Mouse (Mus musculus) left cerebral cortex, adult 2 months (tissue): ENCODE results near the gene Tbc1d1. TPM values are rescaled to one million over a fixed set of nuclear protein-coding genes. Genes with fewer than 3 reads are reported as not detected.
A peak's percentile ranks its signal among the peaks of the same experiment; 100 is the strongest.

ENCODE experiments used
- DNase-seq, 2 experiments: peaks; one replicate each; pipeline ENCODE4 v3.0.0; 2021 to 2022; ENCODE audit warnings: low spot score in 2 of 2, mixed read lengths in 1 of 2; ENCODE audit errors: extremely low spot score in 1 of 2
- H3K27ac ChIP-seq: fragments of 200-600 bp; 2 replicates; pipeline ENCODE4 v1.8.1; 2022
- H3K4me3 ChIP-seq: fragments of 200-600 bp; 2 replicates; pipeline ENCODE4 v1.8.1; 2022
- CTCF ChIP-seq: fragments of 200-600 bp; IDR thresholded peaks from 2 replicates; pipeline ENCODE4 v1.8.1; 2022; ENCODE audit warnings: antibody characterized with exemption, mild to moderate bottlenecking, moderate library complexity
- intact Hi-C: fragments of 180-260 bp; cut with DNase I; formaldehyde crosslinking; loops from one replicate; pipeline ENCODE4 v1.15.1; 2025
- total RNA-seq, 2 experiments: library from RNA; stranded (reverse); gene quantifications; 2 replicates each; pipeline ENCODE4 v1.2.3; 2021

The Tbc1d1 gene
- total RNA-seq, 2 experiments from 2014 or later: 20.2 to 24.6 TPM

GRCm38 (mm10) chr5:64244745-64245144 is 88.6 kb downstream of the Tbc1d1 start:
- Histone ChIP-seq H3K4me3 (no peak overlapping the region), H3K27ac (no peak overlapping the region)
- DNase-seq: no peak
- TF ChIP-seq CTCF: no peak
- intact Hi-C loops: no loop called here

- DNase-seq: no peak
- intact Hi-C loops: no loop called here
- no peak for TF ChIP-seq CTCF
- Histone ChIP-seq H3K4me3 (no peak overlapping the region), H3K27ac (no peak overlapping the region)
Observed at GRCm38 (mm10) chr5:64251435-64251834, 95.3 kb downstream of the Tbc1d1 start.

DNA sequence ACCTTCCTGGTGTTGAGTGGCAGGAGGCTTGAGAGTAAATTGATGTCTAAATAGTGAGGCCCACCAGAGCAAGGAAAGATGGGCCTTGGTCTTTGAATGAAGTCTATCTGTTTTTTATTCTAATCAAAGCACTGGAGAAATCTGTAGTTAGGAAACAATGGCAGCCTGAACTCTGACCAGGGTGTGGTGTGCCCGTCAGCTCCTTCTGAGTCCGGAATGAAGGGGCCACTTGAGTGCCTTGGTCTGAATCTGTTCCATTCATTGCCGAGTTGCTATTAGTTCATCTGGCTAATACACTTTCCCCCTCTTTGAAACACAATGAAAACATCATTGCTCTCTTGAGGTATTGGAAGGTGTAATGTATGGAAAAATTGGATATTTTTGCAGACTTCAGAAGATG is 98.2 kb downstream of the Tbc1d1 start:
- Histone ChIP-seq H3K27ac (no peak overlapping the region), H3K4me3 (no peak overlapping the region)
- intact Hi-C loops: no loop called here
- DNase-seq: no peak
- no peak for TF ChIP-seq CTCF

- Histone ChIP-seq H3K4me3 (no peak overlapping the region), H3K27ac (no peak overlapping the region)
- no peak for TF ChIP-seq CTCF
- DNase-seq: no peak
- intact Hi-C loops: no loop called here
Observed at GRCm38 (mm10) chr5:64254988-64255387, 98.9 kb downstream of the Tbc1d1 start.

GRCm38 (mm10) chr5:64263348-64263747 is 107.2 kb downstream of the Tbc1d1 start:
- TF ChIP-seq CTCF: no peak
- no peak for DNase-seq
- intact Hi-C loops: no loop called here
- Histone ChIP-seq H3K27ac (no peak overlapping the region), H3K4me3 (no peak overlapping the region)

DNA sequence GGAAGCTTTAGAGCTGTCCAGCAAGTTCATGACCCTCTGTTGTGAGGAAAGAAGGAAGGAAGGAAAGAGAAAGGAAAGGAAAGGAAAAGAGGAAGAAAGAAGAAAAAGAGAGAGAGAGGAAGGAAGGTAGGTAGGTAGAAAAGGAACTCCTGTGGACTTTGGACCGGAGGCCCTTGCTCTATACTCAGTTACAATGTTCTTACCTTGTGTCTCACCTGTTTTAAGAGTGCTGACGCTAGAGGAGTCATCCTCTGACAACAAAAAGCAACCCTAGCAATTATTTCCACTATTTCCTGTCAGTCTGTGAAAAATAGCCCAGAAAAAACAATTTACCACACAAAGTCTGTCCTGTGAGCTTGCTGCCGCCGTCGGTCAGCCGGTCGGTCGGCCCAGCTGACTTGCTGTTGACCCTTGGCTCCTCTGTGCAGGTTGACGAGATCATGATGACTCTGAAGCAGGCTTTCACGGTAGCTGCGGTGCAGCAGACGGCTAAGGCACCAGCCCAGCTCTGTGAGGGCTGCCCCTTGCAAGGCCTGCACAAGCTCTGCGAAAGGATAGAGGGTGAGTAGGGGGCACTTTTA is 107.9 kb downstream of the Tbc1d1 start:
- Histone ChIP-seq H3K4me3 (no peak overlapping the region), H3K27ac (no peak overlapping the region)
- TF ChIP-seq CTCF: no peak
- intact Hi-C loops: loop anchor here (2.0 kb wide), 1 partner anchor 61 kb away; no protein-coding TSS in a partner anchor
- no peak for DNase-seq

DNA sequence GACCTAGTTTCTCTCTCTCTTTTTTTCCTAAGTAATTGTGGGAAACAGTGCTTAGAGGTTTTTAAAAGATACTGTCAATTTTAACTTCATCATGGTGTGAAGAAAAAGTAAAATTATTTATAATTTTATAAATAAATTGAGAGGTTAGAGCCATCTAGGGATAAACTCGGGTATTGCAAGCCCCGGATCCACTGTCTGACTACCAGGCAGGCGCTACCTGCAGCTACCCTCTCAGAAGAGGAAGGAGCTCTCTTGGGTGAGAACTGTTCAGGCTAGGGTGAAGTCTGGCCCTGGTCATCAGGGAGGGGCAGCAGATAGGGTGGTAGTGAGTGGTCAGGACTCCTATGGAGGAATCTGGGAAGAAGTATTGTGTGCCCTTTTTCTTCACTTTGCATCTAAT is 109.0 kb downstream of the Tbc1d1 start:
- Histone ChIP-seq H3K27ac (no peak overlapping the region), H3K4me3 (no peak overlapping the region)
- intact Hi-C loops: loop anchor here (2.0 to 5.0 kb wide), 2 partner anchors 62 to 153 kb away; no protein-coding TSS in a partner anchor
- TF ChIP-seq CTCF: peak; percentile 93
- peak; percentile 35 to 36 for DNase-seq

DNA sequence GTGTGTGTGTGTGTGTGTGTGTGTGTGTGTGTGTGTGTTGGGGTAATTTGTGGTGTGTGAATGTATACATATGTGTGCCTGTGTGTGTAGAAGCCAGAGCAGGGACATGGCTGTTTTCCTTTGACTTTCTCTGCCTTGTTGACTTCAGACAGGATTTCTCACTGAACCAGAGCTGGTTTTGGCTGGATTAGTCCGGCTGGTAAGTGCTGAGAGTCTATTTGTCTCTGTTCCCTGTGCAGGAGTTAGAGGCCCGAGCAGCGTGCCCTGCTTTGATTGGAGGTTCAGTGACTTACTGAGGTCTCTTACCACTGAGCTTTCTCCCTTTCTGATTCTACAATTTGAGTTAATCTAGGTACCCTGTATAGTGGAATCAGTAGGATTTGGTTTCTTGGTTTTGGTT is 109.8 kb downstream of the Tbc1d1 start:
- no peak overlapping the region for H3K4me3 ChIP-seq
- no peak for DNase-seq
- intact Hi-C loops: loop anchor here (2.0 to 5.0 kb wide), 2 partner anchors 63 to 154 kb away; no protein-coding TSS in a partner anchor
- H3K27ac ChIP-seq: no peak overlapping the region
- no peak for TF ChIP-seq CTCF

DNA sequence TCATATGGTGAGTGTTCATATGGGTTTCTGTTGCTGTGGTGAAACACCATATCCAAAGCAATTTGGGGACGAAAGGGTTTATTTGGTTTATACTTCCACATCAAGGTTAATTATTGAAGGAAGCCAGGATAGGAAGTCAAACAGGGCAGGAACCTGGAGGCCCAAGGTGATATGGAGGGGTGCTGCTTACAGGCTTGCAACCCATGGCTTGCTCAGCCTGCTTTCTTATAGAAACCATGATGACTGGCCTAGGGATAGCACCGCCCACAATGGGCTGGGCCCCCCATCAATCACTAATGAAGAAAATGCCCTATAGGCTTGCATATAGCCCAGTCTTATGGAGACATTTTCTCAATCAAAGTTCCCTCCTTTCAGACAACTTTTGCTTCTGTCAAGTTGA is 110.4 kb downstream of the Tbc1d1 start:
- H3K4me3 ChIP-seq: no peak overlapping the region
- H3K27ac ChIP-seq: no peak overlapping the region
- intact Hi-C loops: loop anchor here (5.0 kb wide), 1 partner anchor 154 kb away; no protein-coding TSS in a partner anchor
- DNase-seq: no peak
- TF ChIP-seq CTCF: no peak

DNA sequence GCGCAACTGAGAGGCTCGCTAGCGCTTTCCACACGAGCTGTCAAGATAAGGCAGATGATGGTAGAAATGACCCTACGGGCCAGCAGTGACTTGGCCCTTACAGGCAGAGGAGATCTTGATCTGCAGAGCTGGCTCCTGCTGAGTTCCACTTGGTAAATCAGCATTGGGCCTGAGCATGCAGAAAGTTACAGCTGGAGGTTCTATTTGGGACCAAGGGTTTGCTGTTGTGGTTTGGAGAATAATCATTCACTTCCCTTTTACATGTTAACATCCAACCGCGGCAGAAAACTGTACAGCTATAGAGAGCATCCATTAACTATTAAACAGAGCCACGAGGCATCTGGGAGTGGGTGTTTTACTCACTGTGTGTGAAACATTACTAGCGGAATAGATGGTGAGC is 111.2 kb downstream of the Tbc1d1 start:
- intact Hi-C loops: loop anchor here (5.0 kb wide), 1 partner anchor 155 kb away; no protein-coding TSS in a partner anchor
- Histone ChIP-seq H3K4me3 (no peak overlapping the region), H3K27ac (no peak overlapping the region)
- DNase-seq: no peak
- TF ChIP-seq CTCF: no peak

DNA sequence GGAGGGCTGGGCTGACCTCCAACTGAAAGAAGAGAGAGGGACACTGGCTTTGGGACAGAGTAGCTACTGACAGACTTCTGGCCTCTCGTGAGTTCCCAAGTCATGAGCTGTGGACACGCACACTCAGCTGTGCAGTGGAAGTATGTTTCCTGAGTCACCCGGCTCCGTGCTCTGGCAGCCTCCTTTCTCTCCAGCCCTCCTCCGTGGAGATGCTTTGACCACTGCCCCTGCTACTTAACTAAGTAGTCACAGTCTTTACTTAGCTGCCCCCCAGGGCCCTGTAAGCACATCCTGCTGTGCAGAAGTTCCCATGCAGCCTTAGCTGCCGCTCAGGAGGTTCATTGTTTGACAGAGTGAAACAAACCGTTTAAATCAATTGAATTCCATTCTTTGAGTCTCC is 113.6 kb downstream of the Tbc1d1 start:
- intact Hi-C loops: loop anchor here (5.0 kb wide), 1 partner anchor 157 kb away; no protein-coding TSS in a partner anchor

DNA sequence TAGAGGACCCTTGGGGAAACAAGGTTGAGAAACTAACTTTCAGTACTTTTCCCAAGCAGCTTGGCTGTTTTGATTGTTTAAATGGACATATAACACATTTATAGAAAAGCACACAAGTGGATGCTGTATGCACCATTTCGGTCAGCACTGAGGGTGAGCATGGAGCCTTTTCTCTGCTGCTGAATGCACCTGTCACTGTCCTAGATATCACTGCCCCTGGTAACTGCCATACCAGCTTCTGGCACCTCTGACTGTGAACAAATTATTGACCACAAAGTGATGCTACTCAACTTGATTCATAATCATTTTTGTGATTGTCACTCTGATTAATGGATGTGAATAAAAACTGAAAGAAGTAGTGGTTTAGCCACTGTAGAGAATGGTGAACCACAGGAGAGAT is 117.4 kb downstream of the Tbc1d1 start:
- no peak for TF ChIP-seq CTCF
- no peak overlapping the region for H3K4me3 ChIP-seq
- intact Hi-C loops: no loop called here
- no peak overlapping the region for H3K27ac ChIP-seq
- no peak for DNase-seq

More for the DNA sequence above, 113.6 kb downstream of the Tbc1d1 start:
- no peak overlapping the region for H3K27ac ChIP-seq
- TF ChIP-seq CTCF: no peak
- H3K4me3 ChIP-seq: no peak overlapping the region
- DNase-seq: no peak

DNA sequence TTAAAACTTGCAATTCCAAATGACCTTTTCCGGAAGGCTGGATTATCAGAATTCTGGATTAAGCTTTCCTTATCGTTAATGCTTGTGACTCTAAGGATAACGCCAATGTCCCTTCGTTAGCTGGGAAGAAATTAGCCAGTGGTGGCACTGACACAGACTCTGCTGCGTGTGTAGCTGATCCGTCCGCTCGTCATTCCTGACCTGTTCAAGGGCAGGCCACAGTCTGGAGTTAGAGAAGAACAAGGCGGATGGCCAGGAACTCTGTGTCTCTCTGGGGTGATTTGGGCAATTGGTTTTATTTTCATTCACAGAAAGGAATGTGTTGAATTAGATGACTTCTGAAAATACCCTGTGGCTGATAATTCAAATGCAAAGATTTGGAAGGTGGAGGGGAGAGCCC is 118.2 kb downstream of the Tbc1d1 start:
- Histone ChIP-seq H3K27ac (no peak overlapping the region), H3K4me3 (no peak overlapping the region)
- TF ChIP-seq CTCF: no peak
- intact Hi-C loops: loop anchor here (2.0 kb wide), 1 partner anchor 367 kb away; no protein-coding TSS in a partner anchor
- no peak for DNase-seq
